Mouse (Mus musculus) erythroblast, embryonic 14.5 days (primary cell): Measurements from ENCODE around the gene Phtf2. TPM values are rescaled to one million over a fixed set of nuclear protein-coding genes. Genes with fewer than 3 reads are reported as not detected.

Experiments used
- H3K27me3 ChIP-seq: 2 replicates; pipeline ENCODE4 v1.6.1; 2012; ENCODE audit warnings: inconsistent platforms; ENCODE audit not compliant: control insufficient read depth
- H3K36me3 ChIP-seq: 2 replicates; pipeline ENCODE4 v1.6.1; 2012; ENCODE audit warnings: mild to moderate bottlenecking, inconsistent platforms; ENCODE audit not compliant: control insufficient read depth
- H3K4me1 ChIP-seq: 2 replicates; pipeline ENCODE4 v1.6.1; 2012; ENCODE audit warnings: inconsistent platforms; ENCODE audit not compliant: control insufficient read depth
- H3K4me3 ChIP-seq: replicated peaks from 2 replicates; pipeline ENCODE3; 2012; ENCODE audit warnings: moderate library complexity, mild to moderate bottlenecking, inconsistent platforms
- H3K9me3 ChIP-seq: 2 replicates; pipeline ENCODE4 v1.6.1; 2012; ENCODE audit warnings: low read length, inconsistent platforms, mixed read lengths; ENCODE audit not compliant: control insufficient read depth
- GATA1 ChIP-seq: IDR thresholded peaks from 2 replicates; pipeline ENCODE4 v1.6.1; 2012; ENCODE audit warnings: low read length, inconsistent platforms, mixed read lengths
- TAL1 ChIP-seq: IDR thresholded peaks from 3 replicates; pipeline ENCODE4 v1.6.1; 2012; ENCODE audit warnings: low read length, inconsistent platforms, mixed read lengths
- polyA plus RNA-seq: library from polyadenylated mRNA; stranded (reverse); fragments of >175 nt; gene quantifications from 2 replicates; pipeline ENCODE4 v1.2.3, GENCODE M21; 2012

Gene Phtf2
- polyA plus RNA-seq, 1 experiment: 0.02 TPM

- Histone ChIP-seq H3K9me3 (no peaks in the 10 kb centered on the region), H3K27me3 (no peaks in the 10 kb centered on the region), H3K4me1 (peaks cover 17% of the 10 kb centered on the region), H3K4me3 (no peak overlapping the region), H3K36me3 (peaks cover 63% of the 10 kb centered on the region)
- TF ChIP-seq TAL1 (no peak), GATA1 (no peak)
Measured at GRCm38 (mm10) chr5:20913372-20914275, 31.7 kb upstream of the Phtf2 start.

- H3K36me3 ChIP-seq: peaks cover 63% of the 10 kb centered on the region
- TF ChIP-seq GATA1: no peak
- no peak for TF ChIP-seq TAL1
- peaks cover 28% of the 10 kb centered on the region for H3K4me1 ChIP-seq
- no peaks in the 10 kb centered on the region for H3K9me3 ChIP-seq
- no peaks in the 10 kb centered on the region for H3K27me3 ChIP-seq
- no peak overlapping the region for H3K4me3 ChIP-seq
Measured at GRCm38 (mm10) chr5:20911741-20912140, 29.8 kb upstream of the Phtf2 start.

- Histone ChIP-seq H3K9me3 (no peaks in the 10 kb centered on the region), H3K36me3 (peaks cover 76% of the 10 kb centered on the region), H3K4me3 (no peak overlapping the region), H3K4me1 (peaks cover 37% of the 10 kb centered on the region), H3K27me3 (no peaks in the 10 kb centered on the region)
- TF ChIP-seq GATA1 (no peak), TAL1 (no peak)
Measured at GRCm38 (mm10) chr5:20906191-20906590, 24.3 kb upstream of the Phtf2 start.

- H3K27me3 ChIP-seq: no peaks in the 10 kb centered on the region
- no peak for TF ChIP-seq GATA1
- TF ChIP-seq TAL1: no peak
- no peaks in the 10 kb centered on the region for H3K9me3 ChIP-seq
- H3K4me1 ChIP-seq: peaks cover 40% of the 10 kb centered on the region
- peaks cover 80% of the 10 kb centered on the region for H3K36me3 ChIP-seq
- H3K4me3 ChIP-seq: no peak overlapping the region
Measured at GRCm38 (mm10) chr5:20905437-20905836, 23.5 kb upstream of the Phtf2 start.

GRCm38 (mm10) chr5:20904647-20905046 lies 22.7 kb upstream of the Phtf2 start:
- TF ChIP-seq TAL1: no peak
- no peak for TF ChIP-seq GATA1
- Histone ChIP-seq H3K4me1 (peaks cover 45% of the 10 kb centered on the region), H3K36me3 (peaks cover 82% of the 10 kb centered on the region), H3K27me3 (no peaks in the 10 kb centered on the region), H3K9me3 (no peaks in the 10 kb centered on the region), H3K4me3 (no peak overlapping the region)

GRCm38 (mm10) chr5:20897446-20898167 lies 15.7 kb upstream of the Phtf2 start:
- Histone ChIP-seq H3K9me3 (no peaks in the 10 kb centered on the region), H3K27me3 (no peaks in the 10 kb centered on the region), H3K36me3 (peaks cover 84% of the 10 kb centered on the region), H3K4me1 (peaks cover 51% of the 10 kb centered on the region), H3K4me3 (peak overlapping the region; percentile 46)
- peak; percentile 88 for TF ChIP-seq TAL1
- TF ChIP-seq GATA1: peak; percentile 72

- Histone ChIP-seq H3K4me1 (peaks cover 49% of the 10 kb centered on the region), H3K9me3 (no peaks in the 10 kb centered on the region), H3K27me3 (no peaks in the 10 kb centered on the region), H3K36me3 (peaks cover 45% of the 10 kb centered on the region), H3K4me3 (peak overlapping the region; percentile 87)
- TF ChIP-seq GATA1: no peak
- TF ChIP-seq TAL1: no peak
Measured at GRCm38 (mm10) chr5:20884036-20884620, 2.2 kb upstream of the Phtf2 start.

- Histone ChIP-seq H3K27me3 (no peaks in the 10 kb centered on the region), H3K4me1 (peaks cover 54% of the 10 kb centered on the region), H3K4me3 (peak overlapping the region; percentile 87), H3K36me3 (peaks cover 19% of the 10 kb centered on the region), H3K9me3 (no peaks in the 10 kb centered on the region)
- no peak for TF ChIP-seq GATA1
- TF ChIP-seq TAL1: no peak
Measured at GRCm38 (mm10) chr5:20880797-20881775, 838 bp downstream of the Phtf2 start.

DNA sequence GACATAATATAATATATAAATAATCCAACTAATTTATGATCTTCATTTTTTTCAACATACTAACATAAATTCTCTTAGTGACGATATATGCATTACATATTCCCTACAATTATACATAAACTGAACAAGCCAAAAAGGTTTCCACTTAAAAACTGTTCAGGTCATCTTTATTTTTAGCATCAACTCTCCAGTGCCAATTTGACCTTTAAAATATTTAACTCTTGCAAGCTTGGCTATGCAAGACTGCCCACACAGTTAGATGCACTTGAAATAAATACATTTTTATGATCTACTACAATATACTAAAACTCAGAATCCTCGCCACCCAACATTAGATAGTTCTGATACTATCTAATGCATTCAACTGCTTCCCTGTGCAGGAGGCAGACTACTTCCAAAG lies 1.5 kb downstream of the Phtf2 start:
- peaks cover 54% of the 10 kb centered on the region for H3K4me1 ChIP-seq

More for the DNA sequence above, 1.5 kb downstream of the Phtf2 start:
- Histone ChIP-seq H3K36me3 (peaks cover 14% of the 10 kb centered on the region), H3K9me3 (no peaks in the 10 kb centered on the region), H3K4me3 (peak overlapping the region; percentile 87), H3K27me3 (no peaks in the 10 kb centered on the region)
- TF ChIP-seq GATA1 (no peak), TAL1 (no peak)
